Mouse (Mus musculus) MEL (cell line): ENCODE data around the gene Stim1. TPM values are rescaled to one million over a fixed set of nuclear protein-coding genes. Genes with fewer than 3 reads are reported as not detected.

Source experiments
- DNase-seq: peaks from one replicate; pipeline ENCODE4 v3.0.0; 2011; ENCODE audit warnings: low read depth, low spot score
- H3K27ac ChIP-seq: 2 replicates; pipeline ENCODE4 v1.5.1; 2012; ENCODE audit warnings: low read depth, mild to moderate bottlenecking, control low read depth, low read length, moderate library complexity; ENCODE audit not compliant: control insufficient read depth
- H3K27me3 ChIP-seq, 2 experiments: fragments of 150-350 bp in 1 of 2; sonication (generic) in 1 of 2; 2 replicates each; pipeline ENCODE4 v1.6.1; 2012; ENCODE audit warnings: low read length in 2 of 2, mild to moderate bottlenecking in 2 of 2, improper control_type of control experiment in 1 of 2, moderate library complexity in 1 of 2; ENCODE audit not compliant: insufficient read depth in 2 of 2, control insufficient read depth in 1 of 2
- H3K36me3 ChIP-seq, 2 experiments: 2 replicates each; pipeline ENCODE4 v1.6.1; 2012 to 2014; ENCODE audit warnings: low read length in 2 of 2, improper control_type of control experiment in 1 of 2, inconsistent platforms in 1 of 2, mild to moderate bottlenecking in 1 of 2; ENCODE audit not compliant: insufficient read depth in 2 of 2, control insufficient read depth in 1 of 2
- H3K4me1 ChIP-seq, 2 experiments: fragments of 150-350 bp in 1 of 2; sonication (generic) in 1 of 2; 2 replicates each; pipeline ENCODE4 v1.6.1; 2012; ENCODE audit warnings: low read length in 2 of 2, improper control_type of control experiment in 1 of 2, mild to moderate bottlenecking in 1 of 2; ENCODE audit not compliant: insufficient read depth in 2 of 2, control insufficient read depth in 1 of 2
- H3K4me3 ChIP-seq, 2 experiments: fragments of 150-350 bp in 1 of 2; sonication (generic) in 1 of 2; 2 replicates each; pipeline ENCODE4 v1.5.1; 2012; ENCODE audit warnings: low read depth in 2 of 2, low read length in 2 of 2, mild to moderate bottlenecking in 2 of 2, moderate library complexity in 2 of 2, control low read depth in 1 of 2, improper control_type of control experiment in 1 of 2; ENCODE audit not compliant: control insufficient read depth in 1 of 2, insufficient read depth in 1 of 2
- H3K79me2 ChIP-seq: 2 replicates; pipeline ENCODE4 v1.6.1; 2012; ENCODE audit warnings: mild to moderate bottlenecking, low read length, moderate library complexity; ENCODE audit not compliant: control insufficient read depth, poor library complexity, insufficient read depth
- H3K9ac ChIP-seq: 2 replicates; pipeline ENCODE4 v1.6.1; 2012; ENCODE audit warnings: low read depth, mild to moderate bottlenecking, control low read depth, low read length, moderate library complexity; ENCODE audit not compliant: control insufficient read depth, poor library complexity, severe bottlenecking
- H3K9me3 ChIP-seq: fragments of 150-350 bp; sonication (generic); replicated peaks from 2 replicates; pipeline ENCODE4 v1.6.1; 2012; ENCODE audit warnings: mild to moderate bottlenecking, low read length, improper control_type of control experiment, moderate library complexity; ENCODE audit not compliant: insufficient read depth
- BHLHE40 ChIP-seq: IDR thresholded peaks from 2 replicates; pipeline ENCODE4 v1.6.1; 2012; ENCODE audit warnings: low read depth, mild to moderate bottlenecking, inconsistent platforms, low read length, improper control_type of control experiment, borderline replicate concordance
- CHD1 ChIP-seq: IDR thresholded peaks from 2 replicates; pipeline ENCODE4 v1.6.1; 2012; ENCODE audit warnings: low read depth, mild to moderate bottlenecking, inconsistent platforms, low read length, improper control_type of control experiment
- CHD2 ChIP-seq: IDR thresholded peaks from 2 replicates; pipeline ENCODE4 v1.6.1; 2011; ENCODE audit warnings: low read length, improper control_type of control experiment
- CTCF ChIP-seq, 3 experiments: IDR thresholded peaks in 2 of 3; conservative IDR thresholded peaks in 1 of 3; 2 replicates each; pipeline ENCODE4 v1.5.1; 2011 to 2012; ENCODE audit warnings: low read length in 3 of 3, low read depth in 2 of 3, mild to moderate bottlenecking in 2 of 3, improper control_type of control experiment in 1 of 3, inconsistent platforms in 1 of 3, mixed read lengths in 1 of 3, moderate library complexity in 1 of 3; ENCODE audit not compliant: control insufficient read depth in 1 of 3, insufficient read depth in 1 of 3, poor library complexity in 1 of 3, severe bottlenecking in 1 of 3
- E2F4 ChIP-seq: IDR thresholded peaks from 2 replicates; pipeline ENCODE4 v1.6.1; 2011; ENCODE audit warnings: low read depth, low read length, improper control_type of control experiment, borderline replicate concordance
- ELF1 ChIP-seq: IDR thresholded peaks from 2 replicates; pipeline ENCODE4 v1.6.1; 2014; ENCODE audit warnings: low read depth, mild to moderate bottlenecking, inconsistent platforms, low read length, improper control_type of control experiment, moderate library complexity
- EP300 ChIP-seq, 2 experiments: IDR thresholded peaks; 2 replicates each; pipeline ENCODE4 v1.6.1; 2011; ENCODE audit warnings: improper control_type of control experiment in 2 of 2, low read length in 2 of 2, low read depth in 1 of 2, mild to moderate bottlenecking in 1 of 2
- ETS1 ChIP-seq: IDR thresholded peaks from 2 replicates; pipeline ENCODE4 v1.6.1; 2012; ENCODE audit warnings: low read depth, mild to moderate bottlenecking, inconsistent platforms, low read length, improper control_type of control experiment, moderate library complexity
- GABPA ChIP-seq: IDR thresholded peaks from 2 replicates; pipeline ENCODE4 v1.6.1; 2012; ENCODE audit warnings: low read depth, mild to moderate bottlenecking, inconsistent platforms, low read length, improper control_type of control experiment, moderate library complexity
- GATA1 ChIP-seq: IDR thresholded peaks from 2 replicates; pipeline ENCODE4 v1.6.1; 2011; ENCODE audit warnings: low read depth, low read length, improper control_type of control experiment
- HCFC1 ChIP-seq: IDR thresholded peaks from 2 replicates; pipeline ENCODE4 v1.6.1; 2012; ENCODE audit warnings: low read depth, mild to moderate bottlenecking, inconsistent platforms, low read length, improper control_type of control experiment, moderate library complexity
- JUND ChIP-seq: IDR thresholded peaks from 2 replicates; pipeline ENCODE4 v1.6.1; 2011; ENCODE audit warnings: low read depth, mild to moderate bottlenecking, improper control_type of control experiment, low read length
- KAT2A ChIP-seq: conservative IDR thresholded peaks from 2 replicates; pipeline ENCODE4 v1.6.1; 2012; ENCODE audit warnings: low read depth, low read length, improper control_type of control experiment, inconsistent platforms
- MAFK ChIP-seq: IDR thresholded peaks from 2 replicates; pipeline ENCODE4 v1.6.1; 2011; ENCODE audit warnings: low read depth, mild to moderate bottlenecking, low read length, improper control_type of control experiment, borderline replicate concordance
- MAX ChIP-seq: IDR thresholded peaks from 2 replicates; pipeline ENCODE4 v1.6.1; 2011; ENCODE audit warnings: low read length, improper control_type of control experiment
- MAZ ChIP-seq: IDR thresholded peaks from 2 replicates; pipeline ENCODE4 v1.6.1; 2012; ENCODE audit warnings: low read depth, mild to moderate bottlenecking, inconsistent platforms, low read length, improper control_type of control experiment
- MEF2A ChIP-seq: IDR thresholded peaks from 2 replicates; pipeline ENCODE4 v1.6.1; 2014; ENCODE audit warnings: low read depth, mild to moderate bottlenecking, inconsistent platforms, low read length, improper control_type of control experiment; ENCODE audit not compliant: poor library complexity, insufficient replicate concordance, severe bottlenecking; ENCODE audit errors: extremely low read depth
- MXI1 ChIP-seq: IDR thresholded peaks from 2 replicates; pipeline ENCODE4 v1.6.1; 2011; ENCODE audit warnings: mild to moderate bottlenecking, low read depth, low read length, improper control_type of control experiment
- MYC ChIP-seq: IDR thresholded peaks from 2 replicates; pipeline ENCODE4 v1.6.1; 2011; ENCODE audit warnings: low read depth, mild to moderate bottlenecking, low read length, improper control_type of control experiment, moderate library complexity
- NELFE ChIP-seq: IDR thresholded peaks from 2 replicates; pipeline ENCODE4 v1.6.1; 2011; ENCODE audit warnings: low read depth, low read length, improper control_type of control experiment
- NRF1 ChIP-seq: IDR thresholded peaks from 2 replicates; pipeline ENCODE4 v1.6.1; 2014; ENCODE audit warnings: low read depth, mild to moderate bottlenecking, inconsistent platforms, low read length, improper control_type of control experiment, moderate library complexity; ENCODE audit not compliant: poor library complexity, insufficient read depth, severe bottlenecking
- POLR2A ChIP-seq, 2 experiments: IDR thresholded peaks; 2 replicates each; pipeline ENCODE4 v1.6.1; 2011 to 2012; ENCODE audit warnings: low read length in 2 of 2, mild to moderate bottlenecking in 2 of 2, control low read depth in 1 of 2, improper control_type of control experiment in 1 of 2, low read depth in 1 of 2, moderate library complexity in 1 of 2; ENCODE audit not compliant: control insufficient read depth in 1 of 2, insufficient read depth in 1 of 2, poor library complexity in 1 of 2
- POLR2AphosphoS2 ChIP-seq: IDR thresholded peaks from 2 replicates; pipeline ENCODE4 v1.6.1; 2011; ENCODE audit warnings: low read length, improper control_type of control experiment
- POLR2AphosphoS5 ChIP-seq: IDR thresholded peaks from 2 replicates; pipeline ENCODE4 v1.6.1; 2012; ENCODE audit warnings: low read depth, borderline replicate concordance, mild to moderate bottlenecking, inconsistent platforms, low read length, moderate library complexity, mixed read lengths
- RAD21 ChIP-seq: IDR thresholded peaks from 2 replicates; pipeline ENCODE4 v1.6.1; 2011; ENCODE audit warnings: mild to moderate bottlenecking, low read depth, low read length, improper control_type of control experiment
- RCOR1 ChIP-seq: IDR thresholded peaks from 2 replicates; pipeline ENCODE4 v1.6.1; 2012; ENCODE audit warnings: low read depth, mild to moderate bottlenecking, inconsistent platforms, low read length, improper control_type of control experiment
- SIN3A ChIP-seq: IDR thresholded peaks from 2 replicates; pipeline ENCODE4 v1.6.1; 2012; ENCODE audit warnings: low read length, improper control_type of control experiment, inconsistent platforms
- TAL1 ChIP-seq: IDR thresholded peaks from 2 replicates; pipeline ENCODE4 v1.6.1; 2012; ENCODE audit warnings: mild to moderate bottlenecking, inconsistent platforms, low read length, moderate library complexity, mixed read lengths
- TBP ChIP-seq: IDR thresholded peaks from 2 replicates; pipeline ENCODE4 v1.8.0; 2011; ENCODE audit warnings: low read depth, low read length, improper control_type of control experiment
- TCF12 ChIP-seq: IDR thresholded peaks from 2 replicates; pipeline ENCODE4 v1.6.1; 2014; ENCODE audit warnings: low read depth, mild to moderate bottlenecking, inconsistent platforms, low read length, improper control_type of control experiment, moderate library complexity
- UBTF ChIP-seq: IDR thresholded peaks from 2 replicates; pipeline ENCODE4 v1.6.1; 2012; ENCODE audit warnings: low read depth, mild to moderate bottlenecking, inconsistent platforms, low read length, improper control_type of control experiment, moderate library complexity, borderline replicate concordance; ENCODE audit not compliant: insufficient read depth
- USF1 ChIP-seq: IDR thresholded peaks from 2 replicates; pipeline ENCODE4 v1.6.1; 2014; ENCODE audit warnings: low read depth, mild to moderate bottlenecking, inconsistent platforms, low read length, improper control_type of control experiment, moderate library complexity
- ZC3H11A ChIP-seq: IDR thresholded peaks from 2 replicates; pipeline ENCODE4 v1.6.1; 2012; ENCODE audit warnings: low read depth, mild to moderate bottlenecking, inconsistent platforms, low read length, improper control_type of control experiment
- ZKSCAN1 ChIP-seq: IDR thresholded peaks from 2 replicates; pipeline ENCODE4 v1.6.1; 2012; ENCODE audit warnings: low read depth, mild to moderate bottlenecking, inconsistent platforms, low read length, improper control_type of control experiment, moderate library complexity
- ZMIZ1 ChIP-seq: IDR thresholded peaks from 2 replicates; pipeline ENCODE4 v1.6.1; 2012; ENCODE audit warnings: low read depth, mild to moderate bottlenecking, inconsistent platforms, low read length, improper control_type of control experiment, moderate library complexity
- ZNF384 ChIP-seq: IDR thresholded peaks from 2 replicates; pipeline ENCODE4 v1.6.1; 2012; ENCODE audit warnings: low read depth, mild to moderate bottlenecking, inconsistent platforms, low read length, improper control_type of control experiment
- polyA plus RNA-seq, 2 experiments: library from polyadenylated mRNA; stranded (reverse) in 1 of 2; unstranded in 1 of 2; fragments of >175 nt in 1 of 2; fragments of >200 nt in 1 of 2; gene quantifications; 2 replicates each; pipeline versions ENCODE4 v1.2.1 to v1.2.4; 2012; ENCODE audit warnings: low replicate concordance in 2 of 2, low read depth in 1 of 2; ENCODE audit not compliant: insufficient read length in 2 of 2, insufficient read depth in 1 of 2, missing spikeins in 1 of 2
- total RNA-seq: library from RNA; depleted of rRNA; stranded (reverse); fragments of 300-350 nt; gene quantifications from 2 replicates; pipeline ENCODE4 v1.2.3, GENCODE M21; 2012

Gene Stim1
- total and polyA plus RNA-seq, 3 experiments = 26.1 to 65.0 TPM; not detected in 1

DNA sequence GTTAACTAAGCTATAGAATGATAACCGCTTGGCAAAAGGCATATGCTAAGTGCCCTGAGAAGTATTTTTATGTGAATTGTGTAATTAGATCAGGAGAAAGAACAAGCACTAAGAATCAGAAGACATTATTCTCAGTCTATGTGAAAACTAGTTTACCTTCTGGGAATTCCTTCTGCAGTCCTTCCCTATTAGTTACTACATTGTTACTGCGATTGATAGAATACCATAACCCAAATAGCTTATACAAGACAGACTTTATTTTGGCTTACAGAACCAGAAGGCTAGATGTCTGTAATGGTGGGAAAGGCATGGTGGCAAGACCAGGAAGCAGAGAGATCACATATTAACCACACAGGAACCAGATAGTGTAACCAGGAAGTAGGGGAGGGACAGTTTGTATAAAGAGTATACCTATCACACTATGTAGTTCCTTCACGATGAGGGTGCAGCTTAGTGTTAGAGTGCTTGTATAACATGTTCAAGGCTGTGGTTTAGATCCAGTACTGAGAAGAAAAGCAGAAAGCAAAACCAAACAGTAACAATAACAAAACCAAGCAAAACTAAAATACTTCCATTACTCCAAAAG lies 50.1 kb downstream of the Stim1 start:
- Histone ChIP-seq H3K4me3 (peak overlapping the region in 1 of 2 experiments; percentile 4; a peak in 2 of 4 replicates), H3K9me3 (no peaks in the 10 kb centered on the region), H3K9ac (peak overlapping the region; percentile 35; the same call in 1 of the 2 replicates), H3K79me2 (peaks cover 18% of the 10 kb centered on the region), H3K4me1 (peaks cover 35 to 39% of the 10 kb centered on the region in 2 experiments), H3K36me3 (peaks cover 0 to 54% of the 10 kb centered on the region in 2 experiments; a peak in 3 of 4 replicates), H3K27me3 (no peaks in the 10 kb centered on the region), H3K27ac (peak overlapping the region; percentile 95)
- no peak for TF ChIP-seq POLR2AphosphoS5
- no peak for TF ChIP-seq ZKSCAN1
- no peak for TF ChIP-seq CHD2
- TF ChIP-seq GABPA = no peak
- TF ChIP-seq POLR2A (IDR thresholded peaks at IDR 0.05; ENCODE audit: control insufficient read depth in 1 of 2, insufficient read depth in 1 of 2, low read depth in 1 of 2, low read length in 2 of 2, poor library complexity in 1 of 2) = peak in 1 of 2 experiments; percentile 61; a peak in 2 of 4 replicates
- no peak for TF ChIP-seq TAL1
- TF ChIP-seq RAD21 = no peak; the same call in 1 of the 2 replicates
- TF ChIP-seq HCFC1 = peak; percentile 78
- peak; percentile 65; the same call in 1 of the 2 replicates for TF ChIP-seq MXI1
- TF ChIP-seq RCOR1 = 0 out of 2 replicates have a peak, but pooled peaks have one; percentile 26
- peak; percentile 45; the same call in 1 of the 2 replicates for TF ChIP-seq POLR2AphosphoS2
- no peak for TF ChIP-seq ZC3H11A
- TF ChIP-seq MEF2A = 0 out of 2 replicates have a peak, but pooled peaks have one; percentile 9
- TF ChIP-seq JUND = 0 out of 2 replicates have a peak, but pooled peaks have one; percentile 19
- TF ChIP-seq ETS1 = peak; percentile 77; the same call in 1 of the 2 replicates
- no peak for TF ChIP-seq ZMIZ1
- peak; percentile 64 for TF ChIP-seq NELFE
- no peak for TF ChIP-seq ZNF384
- TF ChIP-seq SIN3A = peak; percentile 89
- TF ChIP-seq TBP = peak; percentile 87
- peak; percentile 97 for TF ChIP-seq ELF1
- peak; percentile 33; the same call in 1 of the 2 replicates for TF ChIP-seq TCF12
- no peak for TF ChIP-seq USF1
- TF ChIP-seq UBTF = no peak
- no peak for TF ChIP-seq MAFK
- peak; percentile 91 for TF ChIP-seq MYC
- no peak for TF ChIP-seq MAZ
- no peak for TF ChIP-seq CTCF (IDR thresholded peaks at IDR 0.05 in 2 of 3, conservative IDR thresholded peaks at IDR 0.05 in 1 of 3; ENCODE audit: control insufficient read depth in 1 of 3, insufficient read depth in 1 of 3, low read depth in 2 of 3, low read length in 3 of 3, poor library complexity in 1 of 3, severe bottlenecking in 1 of 3)
- no peak for TF ChIP-seq NRF1
- TF ChIP-seq MAX = peak; percentile 79
- TF ChIP-seq EP300 (IDR thresholded peaks at IDR 0.05; ENCODE audit: low read depth in 1 of 2, low read length in 2 of 2) = peak; percentile 77 to 85
- TF ChIP-seq E2F4 = no peak
- 0 out of 2 replicates have a peak, but pooled peaks have one; percentile 10 for TF ChIP-seq BHLHE40
- TF ChIP-seq CHD1 = peak; percentile 92
- TF ChIP-seq KAT2A = no peak
- peak; percentile 72 for TF ChIP-seq GATA1
- DNase-seq = peak; percentile 84
